Mouse (Mus musculus) olfactory bulb, adult 2 months (tissue): Measurements from ENCODE around the gene Pou1f1.

ENCODE experiments used
- CTCF ChIP-seq: fragments of 200-500 bp; IDR thresholded peaks from 2 replicates; pipeline ENCODE4 v1.5.1; 2012; ENCODE audit warnings: low read depth, mild to moderate bottlenecking, low read length, moderate library complexity; ENCODE audit not compliant: insufficient read depth
- POLR2A ChIP-seq: fragments of 200-500 bp; IDR thresholded peaks from 2 replicates; pipeline ENCODE4 v1.6.1; 2012; ENCODE audit warnings: mild to moderate bottlenecking, low read depth, low read length, moderate library complexity; ENCODE audit not compliant: insufficient read depth

GRCm38 (mm10) chr16:65557369-65557768, 37.1 kb downstream of the Pou1f1 start:
- TF ChIP-seq POLR2A (no peak), CTCF (no peak)
